Mouse (Mus musculus): ENCODE measurements around the gene Gm8653. TPM values are rescaled to one million over a fixed set of nuclear protein-coding genes. Genes with fewer than 3 reads are reported as not detected.

Gm8653 gene
- total RNA-seq (2023), result not detected

DNA sequence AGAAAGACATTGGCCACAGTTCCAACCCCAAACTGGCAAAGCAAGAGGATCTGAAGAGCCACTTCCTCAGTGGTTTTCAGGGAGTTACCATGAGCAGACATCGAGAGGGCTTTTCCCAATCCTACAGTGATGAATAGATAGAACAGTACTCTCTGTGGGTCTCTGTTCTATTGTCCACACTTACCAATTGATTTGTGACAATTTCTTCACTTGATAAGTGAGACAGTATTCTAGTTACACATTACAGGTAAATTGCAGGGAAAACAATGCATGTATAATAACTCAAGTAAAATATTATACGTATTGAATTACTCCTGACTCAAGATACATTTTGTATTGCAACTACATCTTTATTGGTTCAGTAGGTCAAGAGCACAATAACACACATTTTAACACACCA lies at the start of gene Gm8653:
Gm8653 (minus strand) TSS at position 101 of the 400 bp plus-strand sequence.

DNA sequence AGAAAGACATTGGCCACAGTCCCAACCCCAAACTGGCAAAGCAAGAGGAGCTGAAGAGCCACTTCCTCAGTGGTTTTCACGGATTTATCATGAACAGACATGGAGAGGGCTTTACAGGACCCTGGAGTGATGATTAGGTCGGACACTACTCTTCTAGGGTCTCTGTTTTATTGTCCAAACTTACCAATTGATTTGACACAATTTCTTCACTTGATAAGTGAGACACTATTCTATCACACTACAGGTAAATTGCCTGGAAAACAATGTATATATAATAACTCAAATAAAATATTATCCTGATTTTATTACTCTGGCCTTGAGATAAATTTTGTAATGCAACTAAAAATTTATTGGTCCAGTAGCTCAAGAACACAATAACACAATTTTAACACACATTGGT lies 28.3 kb upstream of the Gm8653 start, which contains the start of gene Gm8453:
Gm8453 (minus strand) TSS at position 101 of the 400 bp plus-strand sequence.

GRCm38 (mm10) chr7:22189077-22189476 lies 12.0 kb downstream of the Gm8653 start, which contains the start of gene Vmn1r143:
TSS of gene Vmn1r143 (plus strand) at chr7:22189377.

DNA sequence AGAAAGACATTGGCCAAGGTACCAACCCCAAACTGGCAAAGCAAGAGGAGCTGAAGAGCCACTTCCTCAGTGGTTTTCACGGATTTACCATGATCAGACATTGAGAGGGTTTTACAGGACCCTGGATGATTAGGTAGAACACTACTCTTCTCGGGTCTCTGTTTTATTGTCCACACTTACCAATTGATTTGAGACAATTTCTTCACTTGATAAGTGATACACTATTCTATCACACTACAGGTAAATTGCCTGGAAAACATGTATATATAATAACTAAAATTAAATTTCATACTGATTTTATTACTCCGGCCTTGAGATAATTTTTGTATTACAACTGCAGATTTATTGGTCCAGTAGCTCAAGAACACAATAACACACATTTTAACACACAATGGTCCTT lies 37.1 kb downstream of the Gm8653 start, which contains the start of gene Vmn1r142:
Vmn1r142 (minus strand) TSS at position 101 of the 400 bp plus-strand sequence.

Other genes with a start within 250 kb of the Gm8653 start
- not detected for gene Vmn1r137, start 206.7 kb downstream of the Gm8653 start, total RNA-seq (2023)
- gene Vmn1r138, start 172.4 kb downstream of the Gm8653 start, total RNA-seq (2023), result not detected
- gene Gm6176, start 145.0 kb downstream of the Gm8653 start, total RNA-seq (2023), result not detected
- gene Vmn1r139, start 132.2 kb downstream of the Gm8653 start, total RNA-seq (2023), result not detected
- gene Gm16451, start 83.0 kb downstream of the Gm8653 start, total RNA-seq (2023), result not detected
- not detected for gene Gm10666, start 66.5 kb downstream of the Gm8653 start, total RNA-seq (2023)
- gene Vmn1r142, start 37.2 kb downstream of the Gm8653 start, total RNA-seq (2023), result not detected
- not detected for gene Vmn1r143, start 11.9 kb downstream of the Gm8653 start, total RNA-seq (2023)
- not detected for gene Gm8453, start 28.2 kb upstream of the Gm8653 start, total RNA-seq (2023)
- gene Gm4187, start 128.5 kb upstream of the Gm8653 start, total RNA-seq (2023), result not detected
- not detected for gene Gm8660, start 169.8 kb upstream of the Gm8653 start, total RNA-seq (2023)
- not detected for gene Vmn1r148, start 212.3 kb upstream of the Gm8653 start, total RNA-seq (2023)
- gene Vmn1r149, start 237.0 kb upstream of the Gm8653 start, total RNA-seq (2023), result not detected